Mouse (Mus musculus) yolk sac, embryonic 10.5 days (tissue): ENCODE data around the gene Pip4k2c.
A peak's percentile ranks its signal among the peaks of the same experiment; 100 is the strongest.

Source experiments
- DNase-seq: peaks from one replicate; pipeline ENCODE4 v3.0.0-alpha.2; 2017; ENCODE audit warnings: low spot score

Gene Pip4k2c

GRCm38 (mm10) chr10:127188465-127189115 lies 22.8 kb downstream of the Pip4k2c start:
- peak; percentile 86 for DNase-seq

DNA sequence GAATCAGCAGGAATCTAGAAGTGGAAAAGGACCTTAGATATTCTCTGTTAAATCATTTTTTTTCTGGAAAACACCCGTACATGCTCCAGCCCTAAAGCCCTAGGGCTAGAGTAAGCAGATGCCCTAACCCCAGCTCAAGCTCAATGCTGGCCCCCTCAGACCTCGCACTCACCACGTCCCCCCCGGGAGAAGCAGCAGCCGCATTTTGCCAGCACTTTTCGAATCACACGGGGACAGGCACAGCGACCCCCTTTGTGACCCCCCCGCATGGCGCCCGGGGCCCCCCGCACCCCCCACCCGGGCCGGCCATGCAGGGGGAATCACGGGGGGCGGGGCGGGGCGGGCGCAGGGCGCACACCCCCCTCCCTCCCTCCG lies 23.3 kb downstream of the Pip4k2c start:
- no peak for DNase-seq

DNA sequence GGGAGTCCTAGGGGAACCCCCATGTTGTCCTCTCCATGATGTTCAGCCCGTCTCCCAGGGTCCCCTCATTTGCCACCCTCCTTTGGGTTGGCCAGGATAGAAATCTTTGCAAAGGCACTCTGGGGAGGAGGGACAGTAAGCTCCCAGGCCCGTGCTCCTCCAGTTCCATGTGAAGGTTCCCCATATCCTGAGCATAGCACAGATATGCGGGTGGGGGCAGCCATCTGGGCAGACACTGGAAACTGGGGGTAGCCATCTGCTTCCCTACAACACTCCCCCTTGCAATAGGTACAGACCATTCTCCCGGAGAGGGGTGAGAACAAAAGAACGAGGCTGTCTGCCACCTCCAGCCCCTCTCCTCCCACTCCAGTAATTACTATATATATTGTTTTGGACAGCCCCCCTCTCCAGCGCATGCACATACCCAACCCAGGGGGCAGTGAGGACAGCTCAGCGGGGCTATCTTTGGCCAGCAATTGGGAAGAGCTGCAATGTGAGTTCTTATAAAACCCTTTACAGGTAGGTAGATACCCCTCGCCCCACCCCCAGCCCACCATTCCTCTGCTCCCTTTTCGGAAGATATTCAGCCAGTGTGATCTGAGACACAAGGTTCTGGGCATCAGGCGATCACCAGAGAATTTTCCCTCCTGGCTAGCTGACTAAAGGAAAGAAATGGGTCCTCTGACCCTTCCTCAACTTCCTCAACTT lies 23.9 kb downstream of the Pip4k2c start:
- DNase-seq = no peak

DNA sequence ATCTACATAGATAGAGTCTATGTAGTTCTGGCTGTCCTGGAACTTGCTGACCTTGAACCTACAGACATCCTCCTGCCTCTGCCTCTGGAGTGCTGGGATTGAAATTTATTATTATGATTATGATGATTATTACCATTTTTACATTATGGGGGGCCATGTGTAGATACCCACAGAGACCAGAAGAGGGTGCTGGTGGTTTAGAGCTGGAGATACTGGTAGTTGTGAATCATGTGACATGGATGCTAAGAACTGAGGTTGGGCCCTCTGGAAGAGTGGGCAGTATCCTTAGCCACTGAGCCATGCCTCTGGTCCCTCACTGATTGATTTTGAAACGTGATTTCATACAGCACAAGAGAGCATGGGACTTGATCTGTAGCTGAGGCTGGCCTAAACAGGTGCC lies 24.9 kb downstream of the Pip4k2c start:
- DNase-seq = no peak

GRCm38 (mm10) chr10:127185506-127185905 lies 25.9 kb downstream of the Pip4k2c start:
- DNase-seq = no peak

DNA sequence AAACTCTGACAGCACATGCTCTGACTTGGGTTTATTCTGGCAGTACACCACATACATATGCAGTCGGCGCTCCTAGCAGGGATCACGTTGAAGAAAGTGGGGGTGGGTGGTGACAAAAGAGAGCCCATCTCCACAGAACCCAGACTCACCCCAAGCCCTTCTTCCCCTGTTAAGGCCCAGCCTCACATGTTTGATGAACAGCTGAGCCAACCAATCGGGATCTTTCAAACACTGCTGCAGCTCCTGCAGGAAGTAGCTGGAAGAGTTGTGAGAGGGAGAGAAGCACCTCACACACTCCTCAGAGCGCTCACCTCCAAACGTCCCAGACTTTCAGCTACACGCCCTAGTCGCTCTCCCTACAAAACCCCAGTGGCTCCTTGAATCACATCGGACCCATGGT lies 26.3 kb downstream of the Pip4k2c start:
- no peak for DNase-seq

- peak; percentile 60 for DNase-seq
Measured at GRCm38 (mm10) chr10:127183759-127184158, 27.6 kb downstream of the Pip4k2c start.

GRCm38 (mm10) chr10:127182624-127183023 lies 28.8 kb downstream of the Pip4k2c start:
- no peak for DNase-seq

DNA sequence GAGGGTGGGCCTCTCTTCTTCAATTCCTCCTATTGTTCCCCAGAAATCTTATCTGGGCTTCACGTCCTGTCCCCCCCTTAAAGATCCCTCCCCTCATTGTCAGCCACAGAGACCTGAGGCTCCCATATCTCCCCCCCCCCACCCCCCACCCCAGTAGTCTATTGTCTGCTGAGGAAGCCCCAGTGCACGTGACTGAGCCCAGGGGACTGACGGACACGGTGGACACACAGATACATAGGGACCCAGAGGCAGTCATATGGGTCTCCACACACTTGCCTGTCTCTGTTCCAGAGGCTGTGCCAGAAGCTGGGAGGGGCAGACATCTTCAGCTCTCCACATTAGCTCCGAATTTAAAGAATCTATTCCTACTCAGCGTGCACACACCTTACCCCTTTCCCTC lies 29.8 kb downstream of the Pip4k2c start:
- DNase-seq = no peak

DNA sequence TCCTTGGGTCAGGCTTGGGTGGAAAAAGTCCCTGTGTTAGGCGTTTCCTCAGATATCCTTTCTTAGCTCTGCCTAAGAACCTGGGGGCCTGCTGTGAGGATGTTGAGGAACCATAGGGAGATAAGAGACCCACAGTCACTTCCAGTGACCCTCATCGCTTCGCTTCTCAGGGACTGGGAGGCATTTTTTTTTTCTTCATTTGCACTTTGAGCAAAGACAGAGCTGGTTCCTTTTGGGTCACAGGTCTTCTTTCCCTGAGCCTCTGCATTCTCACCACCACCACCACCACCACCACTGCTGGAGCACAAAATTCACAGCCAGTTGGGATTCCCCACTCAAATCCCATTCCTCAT lies 30.7 kb downstream of the Pip4k2c start:
- DNase-seq = no peak

DNA sequence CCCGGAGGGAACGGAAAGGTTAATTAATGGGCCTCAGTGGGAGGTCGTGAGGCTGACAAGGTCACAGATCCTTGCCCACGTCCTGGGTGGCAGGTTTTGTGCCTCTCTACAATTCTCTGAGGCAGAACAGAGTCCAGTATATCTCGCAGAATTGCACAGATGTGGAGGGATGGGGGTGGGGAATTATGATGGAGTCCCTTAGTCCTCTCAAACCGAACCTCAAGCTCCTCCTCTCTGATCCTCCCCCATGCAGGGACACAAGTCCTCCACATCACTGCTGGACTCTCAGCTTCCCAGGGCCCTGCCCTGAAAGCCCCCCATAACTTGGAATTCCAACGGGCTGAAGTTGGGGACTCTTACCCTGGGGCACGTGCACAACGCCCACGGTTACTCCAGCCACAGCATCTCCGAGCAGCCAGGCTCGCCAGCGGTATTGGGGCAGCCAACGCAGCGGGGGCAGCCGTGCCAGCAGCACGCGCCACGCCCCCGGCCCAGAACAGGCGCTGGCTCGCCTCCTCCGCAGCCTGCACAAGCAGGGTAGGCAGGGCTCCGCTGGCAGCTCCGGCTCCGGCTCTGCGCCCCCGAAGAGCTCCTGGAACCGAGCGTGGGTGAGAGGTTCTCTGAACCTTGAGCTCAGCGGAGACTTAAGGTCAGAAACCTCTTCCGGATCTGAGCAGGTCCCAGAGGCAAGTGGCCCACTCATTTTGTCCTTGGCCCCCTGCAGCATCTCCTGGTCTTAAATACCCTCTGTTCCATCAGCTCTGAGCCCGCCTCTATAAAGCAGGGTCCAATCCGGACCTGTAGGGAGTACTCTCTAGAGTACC lies 31.3 kb downstream of the Pip4k2c start, which contains the start of gene Slc26a10:
Gene Slc26a10 (minus strand): TSS at position 775 of the 824 bp plus-strand sequence.
- DNase-seq = no peak

GRCm38 (mm10) chr10:127178286-127179027 lies 32.9 kb downstream of the Pip4k2c start:
- DNase-seq = no peak

- peak; percentile 77 for DNase-seq
Measured at GRCm38 (mm10) chr10:127177719-127178118, 33.7 kb downstream of the Pip4k2c start.

DNA sequence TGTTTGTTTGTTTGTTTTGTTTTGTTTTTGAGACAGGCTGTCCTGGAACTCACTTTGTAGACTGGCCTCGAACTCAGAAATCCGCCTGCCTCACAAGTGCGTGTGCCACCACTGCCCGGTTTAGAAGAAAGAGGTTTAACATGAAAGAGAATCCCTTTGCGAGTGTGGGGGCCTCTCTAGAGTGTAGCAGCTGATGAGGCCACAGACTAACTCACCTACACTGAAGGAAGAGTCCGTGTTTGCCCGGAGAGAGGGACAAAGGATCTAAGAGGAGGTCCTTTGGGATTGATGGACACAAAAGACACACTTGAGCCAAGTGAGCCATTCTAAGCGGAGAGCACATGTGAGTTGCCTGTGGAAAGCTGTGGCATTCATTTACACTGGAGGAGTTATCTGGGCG lies 34.1 kb downstream of the Pip4k2c start:
- no peak for DNase-seq

- DNase-seq = no peak
Measured at GRCm38 (mm10) chr10:127176756-127177155, 34.6 kb downstream of the Pip4k2c start.

- no peak for DNase-seq
Measured at GRCm38 (mm10) chr10:127176228-127176627, 35.2 kb downstream of the Pip4k2c start.

DNA sequence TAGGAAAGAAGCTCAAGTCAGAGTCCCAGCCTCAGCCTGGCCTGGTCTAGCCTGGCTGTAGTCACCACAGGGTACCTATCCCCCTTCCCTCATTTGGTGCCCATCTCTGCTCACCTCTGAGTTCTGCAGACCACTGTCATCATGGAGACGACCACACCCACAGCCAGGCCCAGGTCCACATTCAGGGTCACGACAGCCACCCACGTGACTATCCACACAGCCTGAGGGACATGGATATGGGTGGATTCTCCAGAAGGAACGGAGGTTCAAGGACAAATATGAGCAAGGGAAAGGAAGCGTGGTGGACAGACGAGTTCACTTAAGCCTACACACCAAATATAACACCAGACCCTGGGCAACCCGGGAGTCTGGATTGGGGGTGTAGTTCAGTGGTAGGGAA lies 37.2 kb downstream of the Pip4k2c start:
- DNase-seq = no peak

GRCm38 (mm10) chr10:127173148-127174065 lies 38.0 kb downstream of the Pip4k2c start:
- no peak for DNase-seq

GRCm38 (mm10) chr10:127171631-127172200 lies 39.7 kb downstream of the Pip4k2c start:
- no peak for DNase-seq

DNA sequence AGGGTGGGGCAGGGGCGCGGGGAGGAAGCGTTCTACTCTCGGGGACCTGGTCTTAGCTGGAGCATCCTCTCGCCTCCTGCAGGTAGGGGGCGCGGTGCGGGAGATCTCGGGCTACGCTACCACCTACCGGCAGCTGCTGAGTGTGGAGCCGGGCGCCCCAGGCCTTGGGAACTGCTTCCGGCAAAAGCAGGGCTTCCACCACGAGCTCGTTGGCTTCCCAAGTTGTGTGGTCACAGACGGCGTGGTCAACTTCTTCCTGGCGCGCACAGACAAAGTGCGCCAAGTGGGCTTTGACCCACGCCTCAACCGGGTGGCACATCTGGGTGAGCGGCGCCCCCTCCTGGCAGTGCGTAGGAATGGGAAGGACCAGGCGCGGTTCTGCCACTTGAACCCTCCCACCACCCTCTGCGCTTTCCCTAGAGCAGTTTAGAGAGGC lies 40.5 kb downstream of the Pip4k2c start:
- DNase-seq = peak; percentile 80

GRCm38 (mm10) chr10:127170002-127170401 lies 41.4 kb downstream of the Pip4k2c start:
- no peak for DNase-seq
